Mouse (Mus musculus): ENCODE data around the gene Rps15. TPM values are rescaled to one million over a fixed set of nuclear protein-coding genes. Genes with fewer than 3 reads are reported as not detected.

Gene Rps15
- polyA plus RNA-seq, 1 experiment from 2014 or later, result 858 TPM

DNA sequence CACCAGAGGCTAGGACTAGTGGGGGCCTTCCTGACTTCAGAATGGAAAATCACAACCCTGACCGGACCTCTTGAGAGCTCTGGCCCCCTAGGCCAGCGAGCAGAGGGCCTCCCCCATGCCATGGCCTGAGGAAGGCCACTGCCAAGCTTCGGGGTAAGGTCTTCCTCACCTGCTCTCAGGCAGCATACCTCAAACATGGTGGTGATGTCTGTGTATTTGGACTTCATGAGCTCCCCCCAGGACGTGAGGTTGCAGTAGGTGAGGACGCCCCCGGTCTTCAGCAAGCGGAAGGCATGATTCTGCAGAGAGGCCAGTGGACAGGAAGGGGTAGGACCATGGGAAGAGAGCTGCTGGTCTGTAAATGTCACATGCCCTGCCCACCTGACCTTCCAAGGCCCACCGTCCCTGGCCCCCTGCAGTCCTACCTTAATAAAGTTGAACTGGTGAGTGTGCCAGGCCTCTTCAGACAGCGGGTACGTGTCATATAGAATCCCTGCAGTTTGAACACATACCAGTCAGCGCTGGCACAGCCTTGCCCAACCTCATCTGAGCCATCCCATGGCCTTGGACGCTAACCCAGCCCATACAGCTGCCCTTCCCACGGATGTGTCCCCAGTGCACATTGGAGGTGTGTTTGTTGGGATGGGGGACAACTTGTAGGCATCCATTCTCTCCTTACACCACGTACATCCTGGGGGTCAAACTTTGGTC lies 33.3 kb upstream of the Rps15 start:
- Histone ChIP-seq H3K9me3 (ENCODE audit: control insufficient read depth, low read length) (no peaks in the 10 kb centered on the region), H3K4me2 (ENCODE audit: low read depth, low read length, severe bottlenecking) (no peak overlapping the region; the same call in 1 of the 2 replicates), H3K4me3 (ENCODE audit: low read depth, low read length) (no peak overlapping the region), H3K9ac (ENCODE audit: low read length) (no peak overlapping the region), H3K27ac (ENCODE audit: low read depth, low read length) (no peak overlapping the region), H3K36me3 (ENCODE audit: control insufficient read depth, insufficient read depth, low read length) (peaks cover 4% of the 10 kb centered on the region; the same call in 1 of the 2 replicates), H3K4me1 (replicated peaks; ENCODE audit: control insufficient read depth, insufficient read depth, low read length) (peaks cover 26% of the 10 kb centered on the region), H3K27me3 (ENCODE audit: control insufficient read depth, insufficient read depth, low read length) (no peaks in the 10 kb centered on the region)
- no peak for DNase-seq (ENCODE audit: low spot score)
- no peak for ATAC-seq (replicated peaks; ENCODE audit: low FRiP score)
- WGBS, result 91% methylated on average over 14 of the region's 14 CpGs

- Histone ChIP-seq H3K27me3 (ENCODE audit: control insufficient read depth, insufficient read depth, low read length) (no peaks in the 10 kb centered on the region), H3K4me3 (ENCODE audit: low read depth, low read length) (no peak overlapping the region), H3K27ac (ENCODE audit: low read depth, low read length) (no peak overlapping the region; the same call in 1 of the 2 replicates), H3K4me1 (replicated peaks; ENCODE audit: control insufficient read depth, insufficient read depth, low read length) (peaks cover 26% of the 10 kb centered on the region), H3K9ac (ENCODE audit: low read length) (peak overlapping the region; percentile 59; the same call in 1 of the 2 replicates), H3K36me3 (ENCODE audit: control insufficient read depth, insufficient read depth, low read length) (peaks cover 4% of the 10 kb centered on the region; the same call in 1 of the 2 replicates), H3K4me2 (ENCODE audit: low read depth, low read length, severe bottlenecking) (peak overlapping the region; percentile 85; the same call in 1 of the 2 replicates), H3K9me3 (ENCODE audit: control insufficient read depth, low read length) (no peaks in the 10 kb centered on the region)
- no peak for DNase-seq (ENCODE audit: low spot score)
- ATAC-seq (replicated peaks; ENCODE audit: low FRiP score), result no peak
- WGBS, result 78% methylated on average over 6 of the region's 6 CpGs
Observed at GRCm38 (mm10) chr10:80259463-80259805, 32.8 kb upstream of the Rps15 start.

GRCm38 (mm10) chr10:80259861-80260641 lies 32.2 kb upstream of the Rps15 start:
- 9% methylated on average over 19 of the region's 19 CpGs for WGBS
- Histone ChIP-seq H3K4me3 (ENCODE audit: low read depth, low read length) (peak overlapping the region; percentile 39), H3K36me3 (ENCODE audit: control insufficient read depth, insufficient read depth, low read length) (peaks cover 4% of the 10 kb centered on the region; the same call in 1 of the 2 replicates), H3K27me3 (ENCODE audit: control insufficient read depth, insufficient read depth, low read length) (no peaks in the 10 kb centered on the region), H3K9ac (ENCODE audit: low read length) (peak overlapping the region; percentile 59), H3K4me2 (ENCODE audit: low read depth, low read length, severe bottlenecking) (peak overlapping the region; percentile 85), H3K9me3 (ENCODE audit: control insufficient read depth, low read length) (no peaks in the 10 kb centered on the region), H3K4me1 (replicated peaks; ENCODE audit: control insufficient read depth, insufficient read depth, low read length) (peaks cover 26% of the 10 kb centered on the region), H3K27ac (ENCODE audit: low read depth, low read length) (peak overlapping the region; percentile 90)
- ATAC-seq (replicated peaks; ENCODE audit: low FRiP score), result no peak
- peak; percentile 73 for DNase-seq (ENCODE audit: low spot score)

- H3K27me3 ChIP-seq (ENCODE audit: control insufficient read depth, insufficient read depth, low read length), result no peaks in the 10 kb centered on the region
- DNase-seq (ENCODE audit: low spot score) (peak; percentile 98), ATAC-seq (replicated peaks; ENCODE audit: low FRiP score) (peak; percentile 87)
- H3K36me3 ChIP-seq (ENCODE audit: control insufficient read depth, insufficient read depth, low read length), result peaks cover 4% of the 10 kb centered on the region; the same call in 1 of the 2 replicates
- H3K4me3 ChIP-seq (ENCODE audit: low read depth, low read length), result peak within 1 kb of the TSS; percentile 39
- peak within 1 kb of the TSS; percentile 90 for H3K27ac ChIP-seq (ENCODE audit: low read depth, low read length)
- H3K4me1 ChIP-seq (replicated peaks; ENCODE audit: control insufficient read depth, insufficient read depth, low read length), result peaks cover 28% of the 10 kb centered on the region
- peak within 1 kb of the TSS; percentile 59 for H3K9ac ChIP-seq (ENCODE audit: low read length)
- no peaks in the 10 kb centered on the region for H3K9me3 ChIP-seq (ENCODE audit: control insufficient read depth, low read length)
- under 1% methylated on average over 49 of the region's 49 CpGs for WGBS
- peak within 1 kb of the TSS; percentile 85 for H3K4me2 ChIP-seq (ENCODE audit: low read depth, low read length, severe bottlenecking)
Observed at GRCm38 (mm10) chr10:80260642-80261584, 31.3 kb upstream of the Rps15 start, which contains the start of the genes Gamt and Dazap1. TSS of gene Gamt (minus strand) at chr10:80261012. TSS of gene Dazap1 (plus strand) at chr10:80261486.

DNA sequence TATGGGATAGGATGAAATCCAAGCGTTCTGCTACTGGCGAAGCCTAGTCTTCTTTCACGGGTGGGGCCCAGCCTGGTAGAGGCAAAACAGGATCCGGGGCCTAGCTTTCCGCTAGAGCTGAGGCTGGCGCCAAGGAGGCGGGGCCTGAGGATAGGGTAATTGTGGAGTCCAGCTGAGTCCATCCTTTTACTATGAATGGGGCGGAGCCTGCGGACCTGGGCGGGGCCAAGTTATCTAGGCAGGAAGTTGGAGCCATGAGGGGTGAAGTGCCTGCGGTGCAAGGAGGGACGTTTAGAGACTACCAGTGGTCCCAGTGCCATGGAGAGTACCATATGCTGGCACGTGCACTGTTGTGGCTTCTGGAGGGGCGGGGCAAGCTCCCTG lies 30.7 kb upstream of the Rps15 start:
- peak overlapping the region; percentile 90 for H3K27ac ChIP-seq (ENCODE audit: low read depth, low read length)
- ATAC-seq (replicated peaks; ENCODE audit: low FRiP score) (peak; percentile 57), DNase-seq (ENCODE audit: low spot score) (peak; percentile 93)
- peak overlapping the region; percentile 39 for H3K4me3 ChIP-seq (ENCODE audit: low read depth, low read length)
- H3K4me2 ChIP-seq (ENCODE audit: low read depth, low read length, severe bottlenecking), result peak overlapping the region; percentile 85
- no peaks in the 10 kb centered on the region for H3K9me3 ChIP-seq (ENCODE audit: control insufficient read depth, low read length)
- no peaks in the 10 kb centered on the region for H3K27me3 ChIP-seq (ENCODE audit: control insufficient read depth, insufficient read depth, low read length)
- WGBS, result under 1% methylated on average over 14 of the region's 14 CpGs
- peaks cover 31% of the 10 kb centered on the region for H3K4me1 ChIP-seq (replicated peaks; ENCODE audit: control insufficient read depth, insufficient read depth, low read length)
- H3K9ac ChIP-seq (ENCODE audit: low read length), result peak overlapping the region; percentile 55
- peaks cover 4% of the 10 kb centered on the region; the same call in 1 of the 2 replicates for H3K36me3 ChIP-seq (ENCODE audit: control insufficient read depth, insufficient read depth, low read length)

DNA sequence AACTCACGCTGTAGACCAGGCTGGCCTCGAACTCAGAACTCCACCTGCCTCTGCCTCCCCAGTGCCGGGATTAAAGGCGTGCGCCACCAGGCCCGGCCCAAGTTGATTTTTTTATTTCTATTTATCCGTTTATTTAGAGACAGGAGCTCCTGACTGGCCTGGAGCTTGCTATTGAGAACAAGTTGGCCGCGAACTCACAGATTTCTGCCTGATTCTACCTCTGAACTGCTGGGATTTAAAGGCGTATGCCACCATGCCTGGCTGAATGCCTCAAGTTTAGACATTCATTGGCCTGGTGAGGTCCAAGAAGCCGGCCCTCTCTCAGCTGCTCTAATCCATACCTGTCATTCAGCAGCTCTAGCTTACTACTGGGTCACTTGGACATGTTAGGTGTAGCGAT lies 30.1 kb upstream of the Rps15 start:
- DNase-seq (ENCODE audit: low spot score), result no peak
- Histone ChIP-seq H3K36me3 (ENCODE audit: control insufficient read depth, insufficient read depth, low read length) (peaks cover 4% of the 10 kb centered on the region; the same call in 1 of the 2 replicates), H3K9me3 (ENCODE audit: control insufficient read depth, low read length) (no peaks in the 10 kb centered on the region), H3K4me2 (ENCODE audit: low read depth, low read length, severe bottlenecking) (peak overlapping the region; percentile 85; the same call in 1 of the 2 replicates), H3K9ac (ENCODE audit: low read length) (no peak overlapping the region), H3K4me1 (replicated peaks; ENCODE audit: control insufficient read depth, insufficient read depth, low read length) (peaks cover 35% of the 10 kb centered on the region), H3K4me3 (ENCODE audit: low read depth, low read length) (no peak overlapping the region; the same call in 1 of the 2 replicates), H3K27ac (ENCODE audit: low read depth, low read length) (peak overlapping the region; percentile 90; the same call in 1 of the 2 replicates), H3K27me3 (ENCODE audit: control insufficient read depth, insufficient read depth, low read length) (no peaks in the 10 kb centered on the region)
- 74% methylated on average over 12 of the region's 12 CpGs for WGBS
- ATAC-seq (replicated peaks; ENCODE audit: low FRiP score), result no peak

GRCm38 (mm10) chr10:80262776-80263365 lies 29.4 kb upstream of the Rps15 start:
- Histone ChIP-seq H3K27ac (ENCODE audit: low read depth, low read length) (no peak overlapping the region), H3K4me2 (ENCODE audit: low read depth, low read length, severe bottlenecking) (no peak overlapping the region), H3K9me3 (ENCODE audit: control insufficient read depth, low read length) (no peaks in the 10 kb centered on the region), H3K9ac (ENCODE audit: low read length) (no peak overlapping the region), H3K4me1 (replicated peaks; ENCODE audit: control insufficient read depth, insufficient read depth, low read length) (peaks cover 41% of the 10 kb centered on the region), H3K27me3 (ENCODE audit: control insufficient read depth, insufficient read depth, low read length) (no peaks in the 10 kb centered on the region), H3K4me3 (ENCODE audit: low read depth, low read length) (no peak overlapping the region), H3K36me3 (ENCODE audit: control insufficient read depth, insufficient read depth, low read length) (peaks cover 2% of the 10 kb centered on the region; the same call in 1 of the 2 replicates)
- no peak for DNase-seq (ENCODE audit: low spot score)
- 92% methylated on average over 10 of the region's 10 CpGs for WGBS
- no peak for ATAC-seq (replicated peaks; ENCODE audit: low FRiP score)

Measured in forebrain, embryonic 11.5 days (tissue).